Mouse (Mus musculus): Measurements from ENCODE around the gene Reln. TPM values are rescaled to one million over a fixed set of nuclear protein-coding genes. Genes with fewer than 3 reads are reported as not detected.

The Reln gene
- polyA plus RNA-seq (2015; fragmentation: Nextera tagmentation; extraction: Ambion mirVana) = 38.8 and 46.4 TPM in 2 replicates

GRCm38 (mm10) chr5:22344556-22344975 is at the start of gene Reln:
Reln (minus strand) TSS chr5:22344702.
- Histone ChIP-seq H3K27me3 (peaks cover 24% of the 10 kb centered on the region), H3K4me2 (peak within 1 kb of the TSS; percentile 94), H3K9ac (peak within 1 kb of the TSS; percentile 75), H3K36me3 (no peaks in the 10 kb centered on the region), H3K27ac (replicated peaks) (peak within 1 kb of the TSS; percentile 84), H3K4me3 (peak within 1 kb of the TSS; percentile 76), H3K4me1 (replicated peaks) (peaks cover 19% of the 10 kb centered on the region), H3K9me3 (no peaks in the 10 kb centered on the region)
- peak; percentile 89 for ATAC-seq (ENCODE audit: low FRiP score, low read depth)
- WGBS = 0% methylated on average over 37 of the region's 68 CpGs

- Histone ChIP-seq H3K4me2 (no peak overlapping the region), H3K4me1 (replicated peaks) (no peaks in the 10 kb centered on the region), H3K27me3 (no peaks in the 10 kb centered on the region), H3K27ac (replicated peaks) (no peak overlapping the region), H3K4me3 (no peak overlapping the region), H3K9me3 (no peaks in the 10 kb centered on the region), H3K36me3 (no peaks in the 10 kb centered on the region), H3K9ac (no peak overlapping the region)
- no peak for ATAC-seq (ENCODE audit: low FRiP score, low read depth)
- WGBS = 99% methylated on average over 2 of the region's 2 CpGs
These were observed 44.0 kb upstream of the Reln start for GRCm38 (mm10) chr5:22388502-22388901.

GRCm38 (mm10) chr5:22360510-22360909 is 16.0 kb upstream of the Reln start:
- no peaks in the 10 kb centered on the region for H3K9me3 ChIP-seq
- no peak for ATAC-seq (ENCODE audit: low FRiP score, low read depth)
- H3K4me1 ChIP-seq (replicated peaks) = no peaks in the 10 kb centered on the region
- no peaks in the 10 kb centered on the region for H3K27me3 ChIP-seq
- no peak overlapping the region for H3K4me3 ChIP-seq
- no peaks in the 10 kb centered on the region for H3K36me3 ChIP-seq
- H3K9ac ChIP-seq = no peak overlapping the region
- no peak overlapping the region for H3K4me2 ChIP-seq
- H3K27ac ChIP-seq (replicated peaks) = no peak overlapping the region
- 55% methylated on average over 9 of the region's 9 CpGs for WGBS

- no peak for ATAC-seq (ENCODE audit: low FRiP score, low read depth)
- 82% methylated on average over 3 of the region's 3 CpGs for WGBS
- Histone ChIP-seq H3K27me3 (peaks cover 13% of the 10 kb centered on the region), H3K4me2 (no peak overlapping the region), H3K36me3 (no peaks in the 10 kb centered on the region), H3K9ac (no peak overlapping the region), H3K9me3 (no peaks in the 10 kb centered on the region), H3K4me3 (no peak overlapping the region), H3K27ac (replicated peaks) (no peak overlapping the region), H3K4me1 (replicated peaks) (peaks cover 17% of the 10 kb centered on the region)
These were observed 3.9 kb upstream of the Reln start for GRCm38 (mm10) chr5:22348412-22348811.

- Histone ChIP-seq H3K4me3 (no peak overlapping the region), H3K36me3 (no peaks in the 10 kb centered on the region), H3K27me3 (peaks cover 13% of the 10 kb centered on the region), H3K9ac (no peak overlapping the region), H3K4me2 (no peak overlapping the region), H3K4me1 (replicated peaks) (peaks cover 19% of the 10 kb centered on the region), H3K9me3 (no peaks in the 10 kb centered on the region), H3K27ac (replicated peaks) (no peak overlapping the region)
- ATAC-seq (ENCODE audit: low FRiP score, low read depth) = no peak
- 83% methylated on average over 2 of the region's 2 CpGs for WGBS
These were observed 3.2 kb upstream of the Reln start for GRCm38 (mm10) chr5:22347732-22348131.

GRCm38 (mm10) chr5:22345894-22346635 is 1.6 kb upstream of the Reln start:
- Histone ChIP-seq H3K4me3 (peak overlapping the region; percentile 76), H3K27ac (replicated peaks) (peak overlapping the region; percentile 84), H3K27me3 (peaks cover 22% of the 10 kb centered on the region), H3K9me3 (no peaks in the 10 kb centered on the region), H3K4me2 (peak overlapping the region; percentile 94), H3K36me3 (no peaks in the 10 kb centered on the region), H3K9ac (no peak overlapping the region), H3K4me1 (replicated peaks) (peaks cover 19% of the 10 kb centered on the region)
- ATAC-seq (ENCODE audit: low FRiP score, low read depth) = no peak
- WGBS = 29% methylated on average over 14 of the region's 14 CpGs

- Histone ChIP-seq H3K9ac (peak overlapping the region; percentile 75), H3K27ac (replicated peaks) (peak overlapping the region; percentile 84), H3K4me2 (peak overlapping the region; percentile 94), H3K9me3 (no peaks in the 10 kb centered on the region), H3K4me3 (peak overlapping the region; percentile 76), H3K4me1 (replicated peaks) (peaks cover 19% of the 10 kb centered on the region), H3K36me3 (no peaks in the 10 kb centered on the region), H3K27me3 (peaks cover 24% of the 10 kb centered on the region)
- ATAC-seq (ENCODE audit: low FRiP score, low read depth) = peak; percentile 40; the same call in 1 of the 2 replicates
- under 1% methylated on average over 53 of the region's 58 CpGs for WGBS
These were observed 612 bp upstream of the Reln start for GRCm38 (mm10) chr5:22344976-22345651.

GRCm38 (mm10) chr5:22343843-22344555 is 503 bp downstream of the Reln start:
- Histone ChIP-seq H3K9ac (peak overlapping the region; percentile 75), H3K4me3 (peak overlapping the region; percentile 76), H3K4me1 (replicated peaks) (peaks cover 19% of the 10 kb centered on the region), H3K9me3 (no peaks in the 10 kb centered on the region), H3K27ac (replicated peaks) (peak overlapping the region; percentile 84), H3K27me3 (peaks cover 24% of the 10 kb centered on the region), H3K36me3 (no peaks in the 10 kb centered on the region), H3K4me2 (peak overlapping the region; percentile 94)
- WGBS = under 1% methylated on average over 51 of the region's 65 CpGs
- peak; percentile 80 for ATAC-seq (ENCODE audit: low FRiP score, low read depth)

- H3K27ac ChIP-seq (replicated peaks) = no peak overlapping the region
- WGBS = 2% methylated on average over 10 of the region's 10 CpGs
These were observed 1.0 kb downstream of the Reln start for GRCm38 (mm10) chr5:22343536-22343842.

GRCm38 (mm10) chr5:22342461-22342860 is 2.0 kb downstream of the Reln start:
- H3K27me3 ChIP-seq = peaks cover 22% of the 10 kb centered on the region
- peak overlapping the region; percentile 25 for H3K4me3 ChIP-seq
- no peak overlapping the region for H3K27ac ChIP-seq (replicated peaks)
- H3K4me2 ChIP-seq = peak overlapping the region; percentile 94
- no peaks in the 10 kb centered on the region for H3K36me3 ChIP-seq
- no peak overlapping the region for H3K9ac ChIP-seq
- WGBS = 66% methylated on average over 7 of the region's 7 CpGs
- H3K4me1 ChIP-seq (replicated peaks) = peaks cover 19% of the 10 kb centered on the region
- ATAC-seq (ENCODE audit: low FRiP score, low read depth) = no peak
- no peaks in the 10 kb centered on the region for H3K9me3 ChIP-seq

More at GRCm38 (mm10) chr5:22343536-22343842, 1.0 kb downstream of the Reln start:
- peak overlapping the region; percentile 76 for H3K4me3 ChIP-seq
- ATAC-seq (ENCODE audit: low FRiP score, low read depth) = no peak
- peaks cover 24% of the 10 kb centered on the region for H3K27me3 ChIP-seq
- peak overlapping the region; percentile 94 for H3K4me2 ChIP-seq
- no peaks in the 10 kb centered on the region for H3K9me3 ChIP-seq
- peak overlapping the region; percentile 75 for H3K9ac ChIP-seq
- peaks cover 19% of the 10 kb centered on the region for H3K4me1 ChIP-seq (replicated peaks)
- H3K36me3 ChIP-seq = no peaks in the 10 kb centered on the region

- Histone ChIP-seq H3K9ac (no peak overlapping the region), H3K9me3 (no peaks in the 10 kb centered on the region), H3K4me2 (peak overlapping the region; percentile 26; the same call in 1 of the 2 replicates), H3K36me3 (no peaks in the 10 kb centered on the region), H3K27me3 (peaks cover 14% of the 10 kb centered on the region), H3K4me3 (no peak overlapping the region), H3K27ac (replicated peaks) (no peak overlapping the region), H3K4me1 (replicated peaks) (peaks cover 12% of the 10 kb centered on the region)
- WGBS = 87% methylated on average over 8 of the region's 8 CpGs
- ATAC-seq (ENCODE audit: low FRiP score, low read depth) = no peak
These were observed 3.5 kb downstream of the Reln start for GRCm38 (mm10) chr5:22340991-22341390.

- no peaks in the 10 kb centered on the region for H3K27me3 ChIP-seq
These were observed 9.1 kb downstream of the Reln start for GRCm38 (mm10) chr5:22335408-22335807.

More at GRCm38 (mm10) chr5:22335408-22335807, 9.1 kb downstream of the Reln start:
- H3K27ac ChIP-seq (replicated peaks) = no peak overlapping the region
- H3K4me1 ChIP-seq (replicated peaks) = 0 out of 2 replicates have a peak, but pooled peaks cover 6% of the 10 kb centered on the region
- no peaks in the 10 kb centered on the region for H3K36me3 ChIP-seq
- H3K9ac ChIP-seq = no peak overlapping the region
- H3K4me2 ChIP-seq = no peak overlapping the region
- WGBS = 78% methylated on average over 3 of the region's 3 CpGs
- no peak for ATAC-seq (ENCODE audit: low FRiP score, low read depth)
- no peak overlapping the region for H3K4me3 ChIP-seq
- H3K9me3 ChIP-seq = no peaks in the 10 kb centered on the region

Data from hindbrain, embryonic 15.5 days (tissue).